ENCODE assay signal across 8 mouse cellular contexts in the genomic region with DNA sequence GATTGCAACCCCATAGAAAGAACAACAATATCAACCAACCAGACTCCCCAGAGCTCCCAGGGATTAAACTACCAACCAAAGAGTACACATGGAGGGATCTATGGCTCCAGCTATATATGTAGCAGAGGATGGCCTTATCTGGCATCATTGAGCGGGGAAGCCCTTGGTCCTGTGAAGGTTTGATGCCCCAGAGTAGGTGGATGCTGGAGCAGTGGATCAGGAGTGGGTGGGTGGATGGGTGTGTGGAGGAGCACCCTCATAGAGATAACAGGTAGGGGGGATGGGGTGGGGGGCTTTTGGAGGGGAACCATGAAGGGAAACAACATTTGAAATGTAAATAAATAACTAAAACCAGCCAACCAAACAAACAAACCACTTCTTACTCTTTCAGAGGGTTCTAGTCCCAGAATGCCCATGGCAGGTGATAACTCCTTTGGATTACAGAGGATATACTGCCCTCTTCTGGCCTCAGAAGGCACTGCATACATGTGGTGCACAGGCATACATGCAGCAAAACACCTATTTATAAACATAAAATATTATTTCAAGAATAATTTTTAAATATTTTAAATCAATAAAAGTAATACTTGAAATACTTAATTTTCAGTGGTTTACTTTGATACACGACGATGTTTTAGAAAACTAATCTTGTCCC.
A peak's percentile ranks its signal among the peaks of the same experiment; 100 is the strongest.
DNase-seq lines count a peak whose midpoint lies in the region.

No protein-coding gene starts in this region.

- DNase-seq in heart, postnatal 4 days = peak; percentile 37
- DNase-seq in heart, adult 9 months (ENCODE audit: low spot score in 2 of 2) = no peak
- DNase-seq in urinary bladder, postnatal 14 days (ENCODE audit: low spot score) = peak; percentile 26
- no peak for DNase-seq in urinary bladder, adult 2 months (ENCODE audit: low spot score)
- peak; percentile 67 for DNase-seq in embryo, embryonic 10.5 days (ENCODE audit: low spot score)
- DNase-seq in kidney, postnatal 36 days = peak; percentile 16 to 56
- peak; percentile 55 for DNase-seq in retina, embryonic 14.5 days (ENCODE audit: low spot score)
- DNase-seq in frontal cortex, postnatal 14 days (ENCODE audit: low spot score in 2 of 2) = no peak

Comparison
In these comparisons a context has a peak if more than half of its experiments do, and no peak if none do; other contexts are left out.
1. DNase-seq: peak in heart, postnatal 4 days (single experiment), urinary bladder, postnatal 14 days (single experiment), embryo, embryonic 10.5 days (single experiment), kidney, postnatal 36 days (2 of 2) and retina, embryonic 14.5 days (single experiment); none in heart, adult 9 months (0 of 2), urinary bladder, adult 2 months (single experiment) and frontal cortex, postnatal 14 days (0 of 2).